Mouse (Mus musculus): ENCODE data around the gene Uhrf1bp1l.

DNA sequence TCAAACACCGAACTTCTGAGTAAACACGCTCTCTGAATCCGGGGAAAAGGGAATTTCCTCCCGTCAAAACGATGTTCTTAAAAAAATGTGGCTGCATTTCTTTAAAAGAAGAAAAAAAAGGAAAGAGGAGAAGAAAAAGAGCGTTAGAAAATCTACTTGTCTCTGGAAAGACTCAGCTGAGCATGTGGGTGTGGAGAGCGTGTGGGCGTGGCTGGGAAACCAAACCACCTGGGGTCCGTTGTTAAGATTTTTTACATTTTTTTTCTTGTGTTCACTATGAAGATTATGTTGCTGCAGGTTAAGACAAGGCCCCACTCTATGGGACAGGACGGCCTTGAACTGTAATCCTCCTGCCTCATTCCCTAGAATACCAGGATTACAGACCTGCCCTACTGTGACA lies 29.9 kb upstream of the Uhrf1bp1l start:
- TF ChIP-seq EP300 (IDR thresholded peaks at IDR 0.05; ENCODE audit: insufficient read depth, low read depth, low read length) (no peak), CTCF (IDR thresholded peaks at IDR 0.05; ENCODE audit: low read depth, low read length) (no peak), POLR2A (IDR thresholded peaks at IDR 0.05; ENCODE audit: insufficient read depth, low read length) (no peak)
